Mouse (Mus musculus): ENCODE data around the gene Zfp981. TPM values are rescaled to one million over a fixed set of nuclear protein-coding genes. Genes with fewer than 3 reads are reported as not detected.

Gene Zfp981
- total RNA-seq, 2 experiments from 2014 or later = 0.54 to 0.97 TPM

Other genes with a start within 250 kb of the Zfp981 start
- 1 to 10 TPM; 8.7 to 8.8 TPM for gene Zfp992, start 53.0 kb upstream of the Zfp981 start, total RNA-seq (2021)
- 1 to 10 TPM; 5.8 to 6.0 TPM for gene Zfp993, start 108.9 kb downstream of the Zfp981 start, total RNA-seq (2021)

All from left cerebral cortex, postnatal 4 days (tissue).